Mouse (Mus musculus) left cerebral cortex, adult 8-10 months (tissue): ENCODE results near the gene Oaz1. TPM values are rescaled to one million over a fixed set of nuclear protein-coding genes. Genes with fewer than 3 reads are reported as not detected.
"Not testable (repeated sequence)": the region's sequence is repeated elsewhere in the genome, so short reads cannot be mapped to it uniquely, and the experiment has no call there.

ENCODE experiments used
- DNase-seq, 2 experiments: peaks; one replicate each; pipeline ENCODE4 v3.0.0; 2022; ENCODE audit warnings: low spot score in 2 of 2
- total RNA-seq, 4 experiments: library from RNA; stranded (reverse); gene quantifications; 2 replicates each; pipeline ENCODE4 v1.2.4; 2022

The Oaz1 gene
- total RNA-seq, 4 experiments from 2014 or later, result 505 to 586 (median 560) TPM

GRCm38 (mm10) chr10:80822528-80822927 is 3.9 kb upstream of the Oaz1 start:
- DNase-seq, result no peak

GRCm38 (mm10) chr10:80823316-80823715 is 3.1 kb upstream of the Oaz1 start:
- no peak for DNase-seq

- no peak for DNase-seq
Observed at GRCm38 (mm10) chr10:80823847-80824643, 2.4 kb upstream of the Oaz1 start.

- DNase-seq, result no peak
Observed at GRCm38 (mm10) chr10:80824827-80825226, 1.6 kb upstream of the Oaz1 start.

GRCm38 (mm10) chr10:80827063-80827869 is 810 bp downstream of the Oaz1 start:
- DNase-seq, result no peak

- no peak for DNase-seq
Observed at GRCm38 (mm10) chr10:80827870-80828420, 1.5 kb downstream of the Oaz1 start.

- not testable (repeated sequence) for DNase-seq
Observed at GRCm38 (mm10) chr10:80828587-80828986, 2.1 kb downstream of the Oaz1 start.

- no peak for DNase-seq
Observed at GRCm38 (mm10) chr10:80829359-80830278, 3.2 kb downstream of the Oaz1 start.

GRCm38 (mm10) chr10:80831136-80831535 is 4.7 kb downstream of the Oaz1 start:
- DNase-seq, result no peak

- DNase-seq, result no peak
Observed at GRCm38 (mm10) chr10:80832818-80833217, 6.4 kb downstream of the Oaz1 start.

- DNase-seq, result no peak
Observed at GRCm38 (mm10) chr10:80835617-80836016, 9.2 kb downstream of the Oaz1 start.

GRCm38 (mm10) chr10:80836949-80837379 is 10.5 kb downstream of the Oaz1 start:
- no peak for DNase-seq

- no peak for DNase-seq
Observed at GRCm38 (mm10) chr10:80837827-80838226, 11.4 kb downstream of the Oaz1 start.

- DNase-seq, result no peak
Observed at GRCm38 (mm10) chr10:80838346-80838912, 12.0 kb downstream of the Oaz1 start.

GRCm38 (mm10) chr10:80839848-80840247 is 13.4 kb downstream of the Oaz1 start:
- DNase-seq, result no peak

GRCm38 (mm10) chr10:80841685-80842084 is 15.2 kb downstream of the Oaz1 start:
- DNase-seq, result no peak

GRCm38 (mm10) chr10:80842334-80842733 is 15.9 kb downstream of the Oaz1 start:
- peak in 1 of 2 experiments; percentile 67 for DNase-seq

GRCm38 (mm10) chr10:80843087-80843930 is 16.9 kb downstream of the Oaz1 start:
- DNase-seq, result no peak

GRCm38 (mm10) chr10:80843931-80844547 is 17.6 kb downstream of the Oaz1 start, which contains the start of gene Lingo3:
Gene Lingo3, minus strand, starts transcription at chr10:80844039.
- no peak for DNase-seq
